Mouse (Mus musculus) limb, embryonic 15.5 days (tissue): ENCODE measurements around the gene Chrm2. TPM values are rescaled to one million over a fixed set of nuclear protein-coding genes. Genes with fewer than 3 reads are reported as not detected.

Source experiments
- ATAC-seq: fragments of 200-750 bp; cut with Nextera tagmentation; 2 replicates; pipeline ENCODE4 v1.8.0; 2017; ENCODE audit warnings: low read depth, moderate TSS enrichment; ENCODE audit not compliant: insufficient number of reproducible peaks, low FRiP score, low TSS enrichment
- H3K27ac ChIP-seq: fragments of 300-500 bp; sonication (generic); 2 replicates; pipeline ENCODE4 v1.5.1; 2015; ENCODE audit warnings: moderate library complexity, mild to moderate bottlenecking, inconsistent platforms
- H3K27me3 ChIP-seq: fragments of 300-500 bp; sonication (generic); 2 replicates; pipeline ENCODE4 v1.6.1; 2015; ENCODE audit warnings: inconsistent platforms
- H3K36me3 ChIP-seq: fragments of 300-500 bp; sonication (generic); 2 replicates; pipeline ENCODE4 v1.6.1; 2015; ENCODE audit warnings: inconsistent platforms
- H3K4me1 ChIP-seq: fragments of 300-500 bp; sonication (generic); 2 replicates; pipeline ENCODE4 v1.6.1; 2015; ENCODE audit warnings: inconsistent platforms
- H3K4me2 ChIP-seq: fragments of 300-500 bp; sonication (generic); 2 replicates; pipeline ENCODE4 v1.6.1; 2015; ENCODE audit warnings: mild to moderate bottlenecking, inconsistent platforms
- H3K4me3 ChIP-seq: fragments of 300-500 bp; sonication (generic); 2 replicates; pipeline ENCODE4 v1.5.1; 2015; ENCODE audit warnings: mild to moderate bottlenecking, inconsistent platforms
- H3K9ac ChIP-seq: fragments of 300-500 bp; sonication (generic); 2 replicates; pipeline ENCODE4 v1.6.1; 2015; ENCODE audit warnings: inconsistent platforms
- H3K9me3 ChIP-seq: fragments of 300-500 bp; sonication (generic); 2 replicates; pipeline ENCODE4 v1.6.1; 2016; ENCODE audit warnings: inconsistent platforms
- WGBS: fragments of 180-500 bp; shearing (Covaris S2); methylation state at CpG from one replicate; pipeline ENCODE4 v1.1.7; 2015; 5-methylcytosine and 5-hydroxymethylcytosine counted together
- polyA plus RNA-seq: library from polyadenylated mRNA; unstranded; fragments of >200 nt; fragmentation: Nextera tagmentation; extraction: Ambion mirVana; gene quantifications from 2 replicates; pipeline ENCODE4 v1.2.1, GENCODE M21; 2015

Gene Chrm2
- polyA plus RNA-seq: 1.9 and 2.0 TPM in 2 replicates

- H3K4me2 ChIP-seq: peak within 1 kb of the TSS; percentile 87
- peaks cover 37% of the 10 kb centered on the region for H3K27me3 ChIP-seq
- H3K4me1 ChIP-seq: peaks cover 21% of the 10 kb centered on the region
- ATAC-seq: no peak
- H3K9me3 ChIP-seq: no peaks in the 10 kb centered on the region
- 4% methylated on average over 30 of the region's 30 CpGs for WGBS
- peak within 1 kb of the TSS; percentile 33; the same call in 1 of the 2 replicates for H3K9ac ChIP-seq
- H3K36me3 ChIP-seq: no peaks in the 10 kb centered on the region
- no peak within 1 kb of the TSS for H3K27ac ChIP-seq
- peak within 1 kb of the TSS; percentile 45 for H3K4me3 ChIP-seq
These were observed at the start of gene Chrm2 for GRCm38 (mm10) chr6:36387612-36388400. Chrm2 (plus strand) TSS chr6:36388084.

GRCm38 (mm10) chr6:36373983-36374382 lies 13.9 kb upstream of the Chrm2 start:
- Histone ChIP-seq H3K27ac (no peak overlapping the region), H3K9me3 (no peaks in the 10 kb centered on the region), H3K9ac (no peak overlapping the region), H3K4me2 (no peak overlapping the region), H3K36me3 (no peaks in the 10 kb centered on the region), H3K4me1 (no peaks in the 10 kb centered on the region), H3K4me3 (no peak overlapping the region), H3K27me3 (no peaks in the 10 kb centered on the region)
- no peak for ATAC-seq
- 70% methylated on average over 2 of the region's 2 CpGs for WGBS

- no peak for ATAC-seq
- Histone ChIP-seq H3K27me3 (no peaks in the 10 kb centered on the region), H3K4me2 (no peak overlapping the region), H3K36me3 (no peaks in the 10 kb centered on the region), H3K4me1 (no peaks in the 10 kb centered on the region), H3K9ac (no peak overlapping the region), H3K27ac (no peak overlapping the region), H3K9me3 (no peaks in the 10 kb centered on the region), H3K4me3 (no peak overlapping the region)
- 59% methylated on average over 4 of the region's 4 CpGs for WGBS
These were observed 9.9 kb upstream of the Chrm2 start for GRCm38 (mm10) chr6:36377936-36378335.

GRCm38 (mm10) chr6:36384102-36384501 lies 3.8 kb upstream of the Chrm2 start:
- H3K27me3 ChIP-seq: peaks cover 23% of the 10 kb centered on the region
- ATAC-seq: no peak
- H3K36me3 ChIP-seq: no peaks in the 10 kb centered on the region
- no peak overlapping the region for H3K9ac ChIP-seq
- no peak overlapping the region for H3K4me3 ChIP-seq
- H3K9me3 ChIP-seq: no peaks in the 10 kb centered on the region
- H3K4me1 ChIP-seq: peaks cover 16% of the 10 kb centered on the region
- H3K27ac ChIP-seq: no peak overlapping the region
- H3K4me2 ChIP-seq: no peak overlapping the region
- WGBS: 55% methylated on average over 3 of the region's 3 CpGs

GRCm38 (mm10) chr6:36388401-36389259 lies 746 bp downstream of the Chrm2 start:
- no peaks in the 10 kb centered on the region for H3K36me3 ChIP-seq
- peaks cover 37% of the 10 kb centered on the region for H3K27me3 ChIP-seq
- H3K4me3 ChIP-seq: peak overlapping the region; percentile 45
- H3K27ac ChIP-seq: no peak overlapping the region
- WGBS: under 1% methylated on average over 36 of the region's 36 CpGs
- H3K4me1 ChIP-seq: peaks cover 21% of the 10 kb centered on the region
- no peak for ATAC-seq
- peak overlapping the region; percentile 12; the same call in 1 of the 2 replicates for H3K9ac ChIP-seq
- H3K9me3 ChIP-seq: no peaks in the 10 kb centered on the region
- H3K4me2 ChIP-seq: peak overlapping the region; percentile 87

- no peak overlapping the region for H3K9ac ChIP-seq
- no peak overlapping the region for H3K27ac ChIP-seq
- no peaks in the 10 kb centered on the region for H3K36me3 ChIP-seq
- no peaks in the 10 kb centered on the region for H3K9me3 ChIP-seq
- peak overlapping the region; percentile 87 for H3K4me2 ChIP-seq
- H3K4me1 ChIP-seq: peaks cover 21% of the 10 kb centered on the region
- WGBS: 30% methylated on average over 20 of the region's 20 CpGs
- H3K27me3 ChIP-seq: peaks cover 37% of the 10 kb centered on the region
- ATAC-seq: no peak
- H3K4me3 ChIP-seq: peak overlapping the region; percentile 45
These were observed 1.5 kb downstream of the Chrm2 start for GRCm38 (mm10) chr6:36389260-36389965.

GRCm38 (mm10) chr6:36393705-36394104 lies 5.8 kb downstream of the Chrm2 start:
- H3K36me3 ChIP-seq: no peaks in the 10 kb centered on the region
- no peak overlapping the region for H3K4me2 ChIP-seq
- WGBS: 60% methylated on average over 4 of the region's 4 CpGs
- no peak for ATAC-seq
- peaks cover 8% of the 10 kb centered on the region for H3K4me1 ChIP-seq
- no peak overlapping the region for H3K9ac ChIP-seq
- no peaks in the 10 kb centered on the region for H3K9me3 ChIP-seq
- no peak overlapping the region for H3K27ac ChIP-seq
- H3K27me3 ChIP-seq: peaks cover 19% of the 10 kb centered on the region
- no peak overlapping the region for H3K4me3 ChIP-seq

GRCm38 (mm10) chr6:36405139-36405538 lies 17.3 kb downstream of the Chrm2 start:
- no peak overlapping the region for H3K4me2 ChIP-seq
- H3K36me3 ChIP-seq: no peaks in the 10 kb centered on the region
- WGBS: 65% methylated on average over 5 of the region's 5 CpGs
- H3K27me3 ChIP-seq: no peaks in the 10 kb centered on the region
- no peak overlapping the region for H3K9ac ChIP-seq
- H3K9me3 ChIP-seq: no peaks in the 10 kb centered on the region
- H3K4me3 ChIP-seq: no peak overlapping the region
- no peak for ATAC-seq
- no peak overlapping the region for H3K27ac ChIP-seq
- H3K4me1 ChIP-seq: no peaks in the 10 kb centered on the region

- Histone ChIP-seq H3K4me2 (no peak overlapping the region), H3K27ac (no peak overlapping the region), H3K9ac (no peak overlapping the region), H3K36me3 (no peaks in the 10 kb centered on the region), H3K27me3 (no peaks in the 10 kb centered on the region), H3K9me3 (no peaks in the 10 kb centered on the region), H3K4me3 (no peak overlapping the region), H3K4me1 (no peaks in the 10 kb centered on the region)
- ATAC-seq: no peak
These were observed 21.1 kb downstream of the Chrm2 start for GRCm38 (mm10) chr6:36409016-36409415.

- Histone ChIP-seq H3K4me3 (no peak overlapping the region), H3K9ac (no peak overlapping the region), H3K36me3 (no peaks in the 10 kb centered on the region), H3K4me1 (no peaks in the 10 kb centered on the region), H3K27me3 (no peaks in the 10 kb centered on the region), H3K27ac (no peak overlapping the region), H3K4me2 (no peak overlapping the region), H3K9me3 (no peaks in the 10 kb centered on the region)
- no peak for ATAC-seq
- WGBS: 86% methylated on average over 2 of the region's 2 CpGs
These were observed 22.2 kb downstream of the Chrm2 start for GRCm38 (mm10) chr6:36410057-36410456.

- H3K27ac ChIP-seq: no peak overlapping the region
- no peaks in the 10 kb centered on the region for H3K36me3 ChIP-seq
- no peaks in the 10 kb centered on the region for H3K9me3 ChIP-seq
- H3K4me3 ChIP-seq: no peak overlapping the region
- H3K4me1 ChIP-seq: no peaks in the 10 kb centered on the region
- 58% methylated on average over 2 of the region's 2 CpGs for WGBS
- no peak overlapping the region for H3K4me2 ChIP-seq
- H3K27me3 ChIP-seq: no peaks in the 10 kb centered on the region
- no peak for ATAC-seq
- no peak overlapping the region for H3K9ac ChIP-seq
These were observed 31.8 kb downstream of the Chrm2 start for GRCm38 (mm10) chr6:36419716-36420115.
